In genomic region chr4:132194975-132195374, GRCm38 (mm10) we compare ENCODE assay signal across 30 mouse cellular contexts. TPM values are rescaled to one million over a fixed set of nuclear protein-coding genes. Genes with fewer than 3 reads are reported as not detected.
DNase-seq lines count a peak whose midpoint lies in the region; ATAC-seq lines count a peak whose summit lies in the region.
"Had no signal": no experiment of that assay in that cellular context is flagged by ENCODE, and none has a peak within 500 bp of the region (broad histone marks: within the 10 kb centered on the region; RNA-seq: fewer than 3 reads in every experiment).

No protein-coding gene starts in this region.

- peaks cover 69% of the 10 kb centered on the region for H3K36me3 ChIP-seq in kidney, embryonic 15.5 days
- peaks cover 5% of the 10 kb centered on the region; the same call in 1 of the 2 replicates for H3K36me3 ChIP-seq in liver, embryonic 16.5 days (ENCODE audit: control insufficient read depth, insufficient read depth)
- peaks cover 8% of the 10 kb centered on the region for H3K36me3 ChIP-seq in midbrain, embryonic 11.5 days (ENCODE audit: control insufficient read depth, insufficient read depth, low read length)

- H3K9me3 ChIP-seq in kidney, embryonic 15.5 days (replicated peaks) = no peaks in the 10 kb centered on the region
- no peaks in the 10 kb centered on the region for H3K9me3 ChIP-seq in liver, embryonic 16.5 days (replicated peaks; ENCODE audit: control insufficient read depth, low read length)
- no peaks in the 10 kb centered on the region for H3K9me3 ChIP-seq in midbrain, embryonic 11.5 days (ENCODE audit: control insufficient read depth, low read length)
- H3K9me3 ChIP-seq: embryonic facial prominence, embryonic 12.5 days; heart, embryonic 10.5 days; heart, embryonic 15.5 days; hindbrain, embryonic 13.5 days; limb, embryonic 12.5 days; lung, embryonic 15.5 days; midbrain, embryonic 10.5 days had no signal

- peaks cover 14% of the 10 kb centered on the region for H3K4me1 ChIP-seq in kidney, embryonic 15.5 days
- peaks cover 21% of the 10 kb centered on the region for H3K4me1 ChIP-seq in liver, embryonic 16.5 days (ENCODE audit: control insufficient read depth, low read depth, low read length)
- H3K4me1 ChIP-seq in midbrain, embryonic 11.5 days (ENCODE audit: control insufficient read depth, insufficient read depth, low read length) = peaks cover 2% of the 10 kb centered on the region; the same call in 1 of the 2 replicates

- H3K4me2 ChIP-seq in kidney, embryonic 15.5 days = no peak overlapping the region
- H3K4me2 ChIP-seq in liver, embryonic 16.5 days (ENCODE audit: low read depth, low read length) = 0 out of 2 replicates have a peak overlapping the region, but pooled peaks have one; percentile 4
- H3K4me2 ChIP-seq in midbrain, embryonic 11.5 days = no peak overlapping the region
- H3K4me2 ChIP-seq: embryonic facial prominence, embryonic 12.5 days; heart, embryonic 15.5 days; hindbrain, embryonic 13.5 days; limb, embryonic 12.5 days; lung, embryonic 15.5 days had no signal

- DNase-seq in kidney, adult 11 months = peak; percentile 65
- DNase-seq in liver = no peak
- peak; percentile 43 for DNase-seq in kidney, postnatal 14 days
- peak; percentile 65 for DNase-seq in yolk sac, embryonic 10.5 days (ENCODE audit: low spot score)
- DNase-seq in midbrain, embryonic 11.5 days (ENCODE audit: low spot score, missing footprints) = no peak
- DNase-seq in adrenal gland, adult (ENCODE audit: inconsistent age in 2 of 2, low spot score in 1 of 2) = no peak
- DNase-seq: adrenal gland, postnatal 10 days; cerebellum, adult 9-10 months; cerebellum, postnatal 36 days; gastrocnemius, postnatal 25 days; heart, postnatal 36 days; layer of hippocampus, adult 9-11 months; right cerebral cortex, postnatal 25 days; spleen, adult 18-20 months; thymus, adult 18-20 months; thymus, postnatal 36 days had no signal

- ATAC-seq in kidney, embryonic 15.5 days (replicated peaks; ENCODE audit: low FRiP score) = no peak
- peak; percentile 32; the same call in 1 of the 2 replicates for ATAC-seq in liver, embryonic 16.5 days (ENCODE audit: low read depth)
- no peak for ATAC-seq in midbrain, embryonic 11.5 days (ENCODE audit: low FRiP score)
- ATAC-seq: forebrain, embryonic 14.5 days; midbrain, embryonic 16.5 days had no signal

- H3K9ac ChIP-seq in kidney, embryonic 15.5 days = no peak overlapping the region
- H3K9ac ChIP-seq in liver, embryonic 16.5 days (ENCODE audit: low read depth, low read length) = no peak overlapping the region
- H3K9ac ChIP-seq in midbrain, embryonic 11.5 days (ENCODE audit: low read length) = no peak overlapping the region
- H3K9ac ChIP-seq: embryonic facial prominence, embryonic 12.5 days; heart, embryonic 15.5 days; hindbrain, embryonic 13.5 days; limb, embryonic 12.5 days; liver, embryonic 14.5 days; lung, embryonic 15.5 days had no signal

- no peaks in the 10 kb centered on the region for H3K27me3 ChIP-seq in kidney, embryonic 15.5 days
- H3K27me3 ChIP-seq in liver, embryonic 16.5 days (ENCODE audit: control insufficient read depth, insufficient read depth, low read depth, low read length) = no peaks in the 10 kb centered on the region
- H3K27me3 ChIP-seq in midbrain, embryonic 11.5 days (ENCODE audit: control insufficient read depth, insufficient read depth, low read length) = no peaks in the 10 kb centered on the region
- H3K27me3 ChIP-seq: CH12.LX; embryonic facial prominence, embryonic 12.5 days; heart, embryonic 15.5 days; hindbrain, embryonic 13.5 days; limb, embryonic 12.5 days; lung, embryonic 15.5 days had no signal

- H3K27ac ChIP-seq in kidney, embryonic 15.5 days = no peak overlapping the region
- peak overlapping the region; percentile 25; the same call in 1 of the 2 replicates for H3K27ac ChIP-seq in liver, embryonic 16.5 days (ENCODE audit: low read length)
- H3K27ac ChIP-seq in midbrain, embryonic 11.5 days (ENCODE audit: low read depth, low read length) = no peak overlapping the region
- H3K27ac ChIP-seq: embryonic facial prominence, embryonic 12.5 days; heart, embryonic 10.5 days; heart, embryonic 15.5 days; hindbrain, embryonic 13.5 days; left cerebral cortex, adult 2 months; limb, embryonic 12.5 days; liver, embryonic 14.5 days; lung, embryonic 15.5 days; midbrain, embryonic 10.5 days had no signal

- 73% methylated on average over 3 of the region's 3 CpGs for WGBS in kidney, embryonic 15.5 days
- 69% methylated on average over 3 of the region's 3 CpGs for WGBS in liver, embryonic 16.5 days (ENCODE audit: insufficient replicate concordance)
- 89% methylated on average over 3 of the region's 3 CpGs for WGBS in midbrain, embryonic 11.5 days

- H3K4me3 ChIP-seq in kidney, embryonic 15.5 days (replicated peaks) = no peak overlapping the region
- H3K4me3 ChIP-seq in liver, embryonic 16.5 days (ENCODE audit: low read depth, low read length) = no peak overlapping the region
- no peak overlapping the region for H3K4me3 ChIP-seq in midbrain, embryonic 11.5 days (ENCODE audit: low read depth, low read length)
- H3K4me3 ChIP-seq: embryonic facial prominence, embryonic 12.5 days; heart, embryonic 10.5 days; heart, embryonic 15.5 days; hindbrain, embryonic 13.5 days; left cerebral cortex, adult 2 months; limb, embryonic 12.5 days; lung, embryonic 15.5 days; midbrain, embryonic 10.5 days had no signal

RNA-seq across cellular contexts. Expression of gene Ythdf2, which starts 17.1 kb away (rescaled TPM):
- polyA plus RNA-seq in kidney, embryonic 15.5 days (2015; fragmentation: Nextera tagmentation; extraction: Ambion mirVana) = 107 and 113 TPM in 2 replicates
- 24.9 and 28.5 TPM in 2 replicates for polyA plus RNA-seq in liver, embryonic 16.5 days (2015; fragmentation: Nextera tagmentation; extraction: Ambion mirVana)
- 164 and 170 TPM in 2 replicates for polyA plus RNA-seq in midbrain, embryonic 11.5 days (2014; fragmentation: Nextera tagmentation; extraction: Ambion mirVana)

RNA-seq across cellular contexts. Expression of gene Oprd1, which starts 50.7 kb away (rescaled TPM):
- polyA plus RNA-seq in kidney, embryonic 15.5 days (2015; fragmentation: Nextera tagmentation; extraction: Ambion mirVana) = 0.23 and 0.41 TPM in 2 replicates
- polyA plus RNA-seq in liver, embryonic 16.5 days (2015; fragmentation: Nextera tagmentation; extraction: Ambion mirVana) = 0.02 and 0.04 TPM in 2 replicates
- polyA plus RNA-seq in midbrain, embryonic 11.5 days (2014; fragmentation: Nextera tagmentation; extraction: Ambion mirVana) = 0.04 and 0.08 TPM in 2 replicates

Comparison
In these comparisons a context has a peak if more than half of its experiments do, and no peak if none do; other contexts are left out.
1. DNase-seq: peak in kidney, adult 11 months (single experiment), kidney, postnatal 14 days (single experiment) and yolk sac, embryonic 10.5 days (single experiment); none in liver (single experiment), midbrain, embryonic 11.5 days (single experiment) and adrenal gland, adult (0 of 2).